Comparison of ENCODE assay signal across 28 mouse cellular contexts in genomic region chr7:108949301-108949700, GRCm38 (mm10). TPM values are rescaled to one million over a fixed set of nuclear protein-coding genes. Genes with fewer than 3 reads are reported as not detected.
"Had no signal": no experiment of that assay in that cellular context is flagged by ENCODE, and none has a peak within 500 bp of the region (broad histone marks: within the 10 kb centered on the region; RNA-seq: fewer than 3 reads in every experiment).

No protein-coding gene starts in this region.

- H3K9me3 ChIP-seq: intestine, embryonic 15.5 days; kidney, embryonic 15.5 days; limb, embryonic 10.5 days; limb, embryonic 13.5 days; liver, embryonic 12.5 days; liver, embryonic 15.5 days; lung, embryonic 15.5 days; megakaryocyte, embryonic 14.5 days; midbrain, embryonic 10.5 days; neural tube, embryonic 15.5 days; stomach, embryonic 15.5 days had no signal

- ATAC-seq: intestine, embryonic 15.5 days; liver, embryonic 12.5 days had no signal

- H3K4me2 ChIP-seq: liver, embryonic 12.5 days; liver, embryonic 15.5 days had no signal

- H3K4me3 ChIP-seq: intestine, embryonic 15.5 days; liver, embryonic 12.5 days; liver, embryonic 15.5 days; megakaryocyte, embryonic 14.5 days; myocyte; stomach, embryonic 15.5 days had no signal

- DNase-seq: kidney, adult 11 months; kidney, adult 8-10 months; kidney, postnatal 10 days; kidney, postnatal 36 days; layer of hippocampus, adult 9-11 months; liver; lung, adult 18-20 months; lung, postnatal 10 days; lung, postnatal 36 days; midbrain, embryonic 14.5 days; right cerebral cortex, postnatal 25 days; spleen, adult 18-20 months; thymus, adult 2 months; thymus, postnatal 14 days; thymus, postnatal 4 days had no signal

- H3K9ac ChIP-seq: intestine, embryonic 15.5 days; kidney, embryonic 15.5 days; limb, embryonic 13.5 days; liver, embryonic 12.5 days; liver, embryonic 15.5 days; lung, embryonic 15.5 days; neural tube, embryonic 15.5 days; stomach, embryonic 15.5 days had no signal

- H3K27ac ChIP-seq: intestine, embryonic 15.5 days; kidney, embryonic 15.5 days; limb, embryonic 10.5 days; limb, embryonic 13.5 days; liver, embryonic 12.5 days; liver, embryonic 15.5 days; lung, embryonic 15.5 days; midbrain, embryonic 10.5 days; stomach, embryonic 15.5 days had no signal

RNA-seq across cellular contexts. Expression of gene Tub, which starts 0.8 kb away (rescaled TPM):
- polyA plus RNA-seq: myocyte had no signal

RNA-seq across cellular contexts. Expression of gene Nlrp10, which starts 19.3 kb away (rescaled TPM):
- polyA plus RNA-seq: kidney, embryonic 15.5 days; midbrain, embryonic 10.5 days; midbrain, embryonic 14.5 days; neural tube, embryonic 11.5 days; neural tube, embryonic 15.5 days had no signal

RNA-seq across cellular contexts. Expression of gene Olfr519, which starts 55.1 kb away (rescaled TPM):
- polyA plus RNA-seq: intestine, embryonic 15.5 days; kidney, embryonic 15.5 days; limb, embryonic 10.5 days; limb, embryonic 13.5 days; liver, embryonic 12.5 days; liver, embryonic 15.5 days; lung, embryonic 15.5 days; midbrain, embryonic 10.5 days; midbrain, embryonic 14.5 days; myocyte; neural tube, embryonic 11.5 days; neural tube, embryonic 15.5 days; stomach, embryonic 15.5 days; thymus, adult 2 months had no signal
